Mouse (Mus musculus): ENCODE data around the gene Cyld. TPM values are rescaled to one million over a fixed set of nuclear protein-coding genes. Genes with fewer than 3 reads are reported as not detected.
A peak's percentile ranks its signal among the peaks of the same experiment; 100 is the strongest.
"Not testable (repeated sequence)": the region's sequence is repeated elsewhere in the genome, so short reads cannot be mapped to it uniquely, and the experiment has no call there.

The Cyld gene
- total RNA-seq, 4 experiments from 2014 or later = 60.8 to 90.1 (median 80.9) TPM

DNA sequence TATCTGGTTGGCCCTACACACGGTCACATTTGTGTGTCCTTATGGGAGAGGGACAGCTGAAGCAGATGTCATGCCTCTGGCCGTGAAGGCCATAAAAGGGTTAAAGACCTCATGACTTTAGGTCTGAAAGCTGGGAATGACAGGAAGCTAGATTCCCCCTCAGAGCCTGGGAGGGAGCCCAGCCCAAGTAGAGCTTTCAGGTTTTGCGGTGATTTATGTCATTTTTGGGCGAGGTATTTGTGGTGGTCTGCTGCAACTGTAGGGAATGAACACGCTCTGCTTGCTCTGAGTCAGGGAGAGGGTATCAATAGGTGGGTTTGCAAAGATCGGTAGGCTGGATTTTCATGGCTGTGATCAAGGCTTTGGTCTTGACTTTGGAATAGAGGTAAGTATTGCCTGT is 6.9 kb upstream of the Cyld start:
- DNase-seq = no peak

- no peak for DNase-seq
These were observed 5.4 kb upstream of the Cyld start for GRCm38 (mm10) chr8:88691342-88691948.

GRCm38 (mm10) chr8:88691961-88692360 is 4.9 kb upstream of the Cyld start:
- DNase-seq = no peak

DNA sequence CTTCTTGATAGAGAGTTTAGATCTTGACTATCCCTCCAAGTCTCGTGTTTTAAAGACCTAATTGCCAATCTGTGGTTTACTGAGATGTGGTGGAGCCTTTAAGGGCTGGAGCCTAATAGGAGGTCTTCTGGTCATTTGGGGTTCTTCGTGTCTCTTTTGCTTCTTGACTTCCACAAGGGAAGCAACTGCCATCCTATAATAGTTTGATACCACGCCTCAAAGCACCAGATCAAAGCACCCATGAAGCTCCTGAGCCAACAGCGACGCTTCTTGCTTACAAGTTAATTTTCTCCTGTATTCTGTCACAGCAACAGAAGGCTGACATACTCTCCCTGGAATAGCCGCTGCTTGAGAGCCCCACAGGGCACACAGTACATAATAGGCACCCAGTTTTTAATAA is 4.0 kb upstream of the Cyld start:
- no peak for DNase-seq

DNA sequence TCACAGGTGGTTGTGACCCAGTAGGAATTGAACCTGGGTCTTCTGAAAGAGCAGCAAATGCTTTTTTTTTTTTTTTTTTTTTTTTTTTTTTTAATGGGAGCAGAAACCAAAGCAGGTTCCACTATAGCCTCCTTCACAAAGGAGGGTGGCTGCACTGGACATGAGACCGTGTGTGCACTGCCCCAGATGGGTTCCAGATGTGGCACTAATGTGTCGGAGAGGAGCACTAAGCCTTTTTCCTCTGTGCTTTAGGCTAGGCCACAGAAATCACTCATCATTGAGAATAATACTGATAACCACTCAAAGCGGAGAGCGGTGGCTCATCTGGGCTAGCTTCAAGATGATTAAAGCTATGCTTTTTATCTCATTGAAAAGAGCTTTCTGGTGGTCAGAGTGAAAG is 3.5 kb upstream of the Cyld start:
- DNase-seq = no peak

DNA sequence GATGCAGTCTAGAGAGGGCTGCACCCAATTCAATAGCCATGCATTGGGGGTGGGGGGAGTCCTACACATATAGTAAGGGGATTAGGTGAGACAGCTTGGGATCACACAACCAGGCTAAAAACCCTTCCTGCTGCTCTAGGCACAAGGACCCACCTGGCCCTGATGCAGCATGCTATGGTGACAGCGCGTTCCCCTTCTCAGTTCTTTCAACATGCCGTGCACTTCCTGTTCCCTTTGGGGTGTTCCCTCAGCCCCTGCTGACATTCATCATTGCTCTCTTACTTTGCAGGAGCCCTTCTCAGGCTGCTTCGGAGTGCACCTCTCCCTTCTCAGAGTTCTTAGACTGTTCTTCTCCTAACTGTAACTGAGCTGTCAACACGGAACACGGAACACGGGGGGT is 2.5 kb upstream of the Cyld start:
- no peak for DNase-seq

GRCm38 (mm10) chr8:88696228-88696627 is 600 bp upstream of the Cyld start:
- DNase-seq = no peak

GRCm38 (mm10) chr8:88697642-88698031 is 809 bp downstream of the Cyld start:
- peak; percentile 61 for DNase-seq

- no peak for DNase-seq
These were observed 1.2 kb downstream of the Cyld start for GRCm38 (mm10) chr8:88698048-88698447.

DNA sequence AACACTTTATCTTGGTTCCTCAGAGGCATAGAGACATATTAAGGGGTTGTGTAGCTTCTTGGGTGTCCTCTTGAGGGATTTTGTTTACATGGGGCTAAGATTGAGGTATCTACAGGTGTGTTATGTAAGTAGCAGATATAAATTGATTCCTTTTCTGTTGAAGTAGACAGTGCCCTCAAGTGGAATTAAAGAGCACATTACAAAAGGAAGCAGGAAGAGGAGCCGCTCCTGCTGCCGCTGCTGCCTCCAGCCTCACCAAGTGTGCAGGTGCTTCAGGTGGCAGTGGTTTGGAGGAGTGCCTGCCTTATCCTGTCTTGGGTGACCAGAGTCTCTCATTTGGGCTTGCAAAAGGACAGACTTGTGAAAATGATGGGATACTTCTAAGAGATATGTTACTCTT is 4.8 kb downstream of the Cyld start:
- no peak for DNase-seq

DNA sequence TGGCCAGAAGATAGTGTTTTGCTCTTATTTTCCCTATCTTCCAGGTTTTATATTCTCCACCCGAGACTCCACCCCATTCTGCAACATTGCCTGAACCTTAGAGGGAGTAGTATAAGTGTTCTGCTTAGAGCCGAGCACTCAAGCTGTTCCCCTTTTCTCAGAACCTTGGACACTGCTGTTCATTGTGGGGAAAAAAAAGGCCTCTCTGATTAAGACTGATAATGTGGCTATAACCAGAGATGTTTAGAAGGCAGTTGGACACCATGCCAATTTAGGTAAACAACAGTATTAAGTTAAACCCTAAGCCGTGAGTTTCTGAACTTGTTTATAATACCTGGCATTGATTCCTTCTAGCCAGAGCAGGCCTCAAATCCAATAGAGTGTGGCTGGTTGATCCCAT is 6.0 kb downstream of the Cyld start:
- no peak for DNase-seq

DNA sequence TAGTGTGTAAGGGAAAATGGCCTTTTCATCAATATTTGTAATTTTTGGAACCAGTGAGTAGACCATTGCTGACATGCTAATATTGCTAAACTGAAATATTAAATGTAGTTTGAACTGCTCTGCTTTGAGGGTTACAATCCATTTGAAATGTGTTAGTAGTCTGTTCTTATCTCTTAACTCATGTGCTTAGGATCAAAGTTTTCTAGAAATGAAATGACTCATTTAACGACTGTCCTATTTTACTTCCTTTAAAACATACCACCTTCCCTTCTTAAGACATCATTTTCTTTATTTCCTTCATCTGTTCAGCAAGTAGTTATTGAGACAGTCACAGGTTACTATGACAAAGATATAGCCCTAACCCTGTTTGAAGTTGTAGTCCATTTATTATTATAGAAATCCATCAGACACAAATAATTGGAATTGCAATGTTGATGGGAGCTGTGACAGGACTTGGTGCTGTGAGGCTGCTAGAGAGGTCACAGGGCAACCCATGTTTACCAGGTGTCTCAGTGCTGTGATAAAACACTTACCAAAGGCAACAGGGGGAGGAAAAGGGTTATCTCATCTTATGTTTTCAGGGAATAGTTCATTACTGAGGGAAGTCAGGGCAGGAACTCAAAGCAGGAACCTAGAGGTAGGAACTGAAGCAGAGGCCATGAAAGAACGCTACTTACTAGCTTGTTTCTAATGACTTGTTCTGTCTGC is 26.6 kb downstream of the Cyld start:
- DNase-seq = no peak

GRCm38 (mm10) chr8:88755175-88755791 is 58.5 kb downstream of the Cyld start:
- DNase-seq = peak; percentile 72

- DNase-seq = no peak
These were observed 65.2 kb downstream of the Cyld start for GRCm38 (mm10) chr8:88761980-88762379.

DNA sequence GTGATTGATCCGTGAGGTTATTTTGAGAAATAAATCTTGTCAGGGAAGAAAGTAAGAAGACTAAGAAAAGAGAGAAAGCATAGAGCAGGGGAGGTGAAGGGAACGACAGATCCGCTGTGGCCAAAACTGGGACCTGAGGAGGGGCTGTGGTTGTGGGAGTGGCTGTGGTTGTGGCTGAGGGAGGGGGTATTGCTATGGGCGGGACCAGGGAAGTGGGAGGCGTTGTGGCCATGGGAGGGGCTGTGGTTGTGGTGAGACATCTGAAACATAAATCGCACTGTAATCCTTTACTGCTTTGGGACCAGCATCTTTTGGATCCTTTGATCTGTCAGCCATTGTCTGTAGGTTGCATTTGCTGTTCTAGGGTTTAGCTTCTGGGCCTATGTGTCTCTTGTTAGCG is 74.4 kb downstream of the Cyld start:
- no peak for DNase-seq

DNA sequence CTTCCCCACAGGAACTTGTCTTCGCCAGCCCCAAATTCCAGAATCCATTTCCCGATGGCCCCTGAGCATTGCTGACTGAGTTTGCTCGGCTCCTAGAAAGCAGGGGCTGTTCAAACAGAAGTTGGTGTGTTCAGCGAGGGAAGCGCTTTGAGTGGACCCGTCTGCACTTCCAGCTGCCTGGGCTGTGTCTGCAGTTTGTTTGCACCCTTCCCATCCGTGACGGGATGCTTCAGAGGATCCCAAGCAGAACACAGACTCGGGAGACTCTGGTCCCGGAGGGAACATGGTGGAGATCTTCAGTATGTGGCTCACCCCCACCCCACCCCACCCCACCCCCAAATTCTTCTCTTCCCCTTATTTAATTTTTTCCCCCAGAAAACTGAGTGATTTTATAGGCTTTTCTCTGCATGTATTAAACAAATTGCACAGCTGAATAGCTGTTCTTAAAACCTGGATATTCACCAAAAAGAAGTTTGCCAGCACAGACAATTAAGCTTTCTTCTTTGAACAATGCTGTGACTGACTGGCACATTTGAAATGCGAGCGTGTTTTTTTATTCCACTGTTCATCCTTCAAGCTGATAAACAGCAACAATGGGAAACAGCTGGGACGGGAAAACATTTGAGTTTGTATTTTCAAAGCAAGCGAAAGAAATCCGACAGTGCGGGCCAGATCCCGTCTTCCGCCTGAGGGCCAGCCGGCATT is 77.9 kb downstream of the Cyld start:
- no peak for DNase-seq

DNA sequence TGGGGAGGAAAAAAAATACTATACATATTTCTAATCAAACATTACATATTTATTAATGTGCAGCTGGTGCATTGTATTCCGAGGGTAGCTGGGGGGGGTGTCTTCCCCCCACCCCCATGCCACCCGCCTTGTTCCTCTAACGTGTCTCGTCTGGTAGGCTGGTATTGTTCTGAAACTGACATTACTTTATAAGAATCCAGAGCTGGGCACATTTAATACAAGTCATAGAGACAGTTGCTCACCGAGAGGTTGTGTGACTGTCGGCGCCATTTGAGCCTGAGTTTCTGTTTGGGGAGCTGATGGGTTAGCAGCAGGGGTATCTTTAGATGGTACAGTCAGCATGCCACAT is 78.4 kb downstream of the Cyld start:
- DNase-seq = no peak

- DNase-seq = no peak
These were observed 83.3 kb downstream of the Cyld start for GRCm38 (mm10) chr8:88780142-88780541.

GRCm38 (mm10) chr8:88781283-88781682 is 84.5 kb downstream of the Cyld start:
- DNase-seq = no peak

DNA sequence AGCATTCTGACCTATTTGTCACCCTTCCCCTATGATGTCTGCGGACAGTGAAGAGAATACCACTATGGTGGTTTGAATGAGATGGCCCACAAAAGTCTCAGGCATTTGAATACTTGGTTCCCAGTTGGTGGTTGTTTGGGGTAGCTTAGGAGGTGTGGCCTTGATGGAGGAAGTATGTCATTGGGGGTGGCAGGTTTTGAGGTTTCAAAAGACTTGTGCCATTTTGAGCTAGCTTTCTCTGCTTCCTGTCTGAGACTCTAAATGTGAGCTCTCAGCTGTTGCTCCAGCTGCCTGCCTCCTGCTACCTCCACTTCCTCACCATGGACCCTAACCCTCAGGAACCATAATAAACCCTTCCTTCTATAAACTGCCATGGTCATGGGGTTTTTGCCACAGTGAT is 86.9 kb downstream of the Cyld start:
- DNase-seq = no peak

- not testable (repeated sequence) for DNase-seq
These were observed 91.5 kb downstream of the Cyld start for GRCm38 (mm10) chr8:88788335-88788734.

DNA sequence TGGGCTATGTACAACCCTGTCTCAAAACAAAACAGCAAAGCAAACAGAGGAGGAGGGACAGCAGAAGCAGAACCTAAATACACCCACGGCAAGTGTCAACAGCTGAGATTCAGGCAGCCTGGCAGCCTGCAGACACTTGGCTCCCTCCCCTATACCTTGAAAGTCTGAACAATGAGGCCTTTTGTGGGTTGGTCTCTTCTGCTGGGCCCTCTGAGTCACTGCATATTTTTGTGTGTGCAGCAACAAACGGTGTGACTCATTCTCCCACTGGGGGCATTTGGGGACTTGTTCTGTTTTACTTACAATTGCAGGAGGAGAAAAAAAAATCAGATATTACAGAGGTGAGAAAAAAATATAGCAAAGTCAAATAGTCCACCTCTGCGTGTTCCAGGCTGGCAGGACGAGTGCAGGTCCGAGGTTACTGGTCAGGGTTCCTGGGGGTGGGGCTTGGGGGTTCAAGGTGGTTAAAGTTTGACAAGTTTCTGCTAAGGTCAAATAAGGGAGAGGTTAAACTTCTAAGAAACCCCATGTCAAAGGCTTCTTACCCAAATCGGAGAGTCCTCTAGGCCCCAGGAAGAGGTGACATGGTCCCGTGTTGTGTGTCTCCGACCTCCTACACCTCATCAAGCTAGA is 96.0 kb downstream of the Cyld start:
- DNase-seq = peak; percentile 73

GRCm38 (mm10) chr8:88793324-88793722 is 96.5 kb downstream of the Cyld start:
- DNase-seq = no peak
